Mouse (Mus musculus): ENCODE measurements around the gene Supt6. TPM values are rescaled to one million over a fixed set of nuclear protein-coding genes. Genes with fewer than 3 reads are reported as not detected.
A peak's percentile ranks its signal among the peaks of the same experiment; 100 is the strongest.

The Supt6 gene
- polyA plus RNA-seq, 1 experiment from 2014 or later, result 16.6 TPM

DNA sequence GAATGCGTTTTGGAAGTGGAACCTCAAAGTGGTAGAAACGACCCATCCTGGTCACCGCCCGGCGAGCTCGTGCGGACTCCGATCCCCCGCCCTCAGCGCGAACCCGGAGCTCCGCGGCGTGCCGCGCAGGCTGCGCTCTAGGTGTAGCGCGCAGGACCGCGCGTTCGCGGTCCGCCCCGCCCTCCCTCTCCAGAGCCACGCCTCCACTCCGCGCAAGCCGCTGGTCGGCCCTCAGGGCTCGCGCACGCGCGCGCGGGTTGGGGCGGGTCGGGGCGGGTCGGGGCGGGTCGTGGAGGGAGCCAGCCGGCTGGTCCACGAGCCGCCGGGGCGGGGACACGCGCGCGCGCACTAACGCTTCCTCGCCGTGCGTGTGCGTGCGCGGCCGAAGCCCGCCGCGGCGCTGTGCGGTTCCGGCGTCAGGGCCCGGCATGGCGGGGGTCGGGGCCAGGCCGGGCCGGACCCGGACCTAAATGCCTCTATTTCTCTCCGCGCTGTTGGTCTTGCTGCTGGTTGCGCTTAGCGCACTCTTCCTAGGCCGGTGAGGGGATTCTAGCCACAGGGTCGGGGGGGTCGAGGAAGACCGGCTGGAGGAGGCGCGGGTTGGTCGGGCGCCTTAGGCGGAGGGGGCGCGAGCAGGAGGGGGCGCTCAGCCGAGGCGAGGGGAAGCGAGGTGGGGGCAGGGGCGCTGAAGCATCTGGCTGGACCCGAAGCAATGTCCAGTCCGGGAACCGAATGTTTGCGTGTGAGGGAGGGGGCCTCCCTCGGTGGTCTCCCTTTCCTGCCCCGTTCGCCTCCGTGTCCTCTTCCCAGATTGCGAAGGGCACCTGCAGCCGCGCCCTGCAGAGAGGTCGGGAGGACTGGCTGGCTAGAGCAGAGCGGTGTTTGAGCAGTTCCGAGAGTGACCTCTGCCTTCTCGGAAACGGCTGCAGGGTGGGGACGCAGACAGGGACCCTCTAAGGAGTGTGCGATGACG lies 15.9 kb upstream of the Supt6 start, which contains the start of gene 2610507B11Rik:
Gene 2610507B11Rik (plus strand): TSS at position 373 of the 973 bp plus-strand sequence.
- peak; percentile 95 for ATAC-seq (ENCODE audit: extremely low read depth, insufficient number of reproducible peaks, low FRiP score, low TSS enrichment)
- peaks cover 15% of the 10 kb centered on the region for H3K4me1 ChIP-seq
- WGBS, result under 1% methylated on average over 115 of the region's 115 CpGs
- peak within 1 kb of the TSS; percentile 93 for H3K4me3 ChIP-seq
- H3K36me3 ChIP-seq, result peaks cover 37% of the 10 kb centered on the region
- no peaks in the 10 kb centered on the region for H3K9me3 ChIP-seq
- peaks cover 15% of the 10 kb centered on the region for H3K27me3 ChIP-seq (replicated peaks)
- peak within 1 kb of the TSS; percentile 82 for H3K4me2 ChIP-seq
- H3K9ac ChIP-seq, result peak within 1 kb of the TSS; percentile 93
- H3K27ac ChIP-seq (replicated peaks), result peak within 1 kb of the TSS; percentile 87

DNA sequence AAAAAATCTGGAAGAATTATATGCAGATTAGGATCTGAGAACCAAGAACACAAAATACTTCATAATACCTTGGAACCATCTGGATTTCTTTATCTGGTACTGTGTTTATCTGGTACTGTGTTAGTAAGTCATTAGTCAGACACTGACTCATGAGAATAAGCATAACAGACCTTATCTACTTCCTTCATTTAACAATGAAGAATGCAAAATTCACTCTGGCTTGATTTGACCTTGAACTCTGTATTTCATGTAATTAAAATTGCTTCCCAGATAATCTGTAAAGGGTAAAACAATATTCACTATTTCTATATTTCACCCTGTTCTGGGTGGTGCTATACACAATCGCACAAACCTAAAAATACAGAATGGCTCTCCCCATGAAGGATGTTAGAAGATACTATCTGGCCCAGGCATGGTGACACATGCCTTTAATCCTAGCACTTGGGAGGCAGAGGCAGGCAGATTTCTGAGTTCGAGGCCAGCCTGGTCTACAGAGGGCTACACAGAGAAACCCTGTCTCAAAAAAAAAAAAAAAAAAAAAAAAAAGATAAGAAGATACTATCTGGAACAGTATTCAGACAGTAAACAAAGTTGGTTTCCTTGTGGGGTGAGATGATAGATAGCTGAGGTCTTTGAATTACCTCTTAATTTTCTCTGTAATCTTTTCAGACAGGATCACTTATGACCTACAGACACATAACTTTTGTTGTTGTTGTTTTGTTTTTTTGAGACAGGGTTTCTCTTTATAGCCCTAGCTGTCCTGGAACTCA lies 14.9 kb upstream of the Supt6 start:
- no peak for ATAC-seq (ENCODE audit: extremely low read depth, insufficient number of reproducible peaks, low FRiP score, low TSS enrichment)
- H3K27ac ChIP-seq (replicated peaks), result no peak overlapping the region
- WGBS, result 85% methylated on average over 2 of the region's 2 CpGs

DNA sequence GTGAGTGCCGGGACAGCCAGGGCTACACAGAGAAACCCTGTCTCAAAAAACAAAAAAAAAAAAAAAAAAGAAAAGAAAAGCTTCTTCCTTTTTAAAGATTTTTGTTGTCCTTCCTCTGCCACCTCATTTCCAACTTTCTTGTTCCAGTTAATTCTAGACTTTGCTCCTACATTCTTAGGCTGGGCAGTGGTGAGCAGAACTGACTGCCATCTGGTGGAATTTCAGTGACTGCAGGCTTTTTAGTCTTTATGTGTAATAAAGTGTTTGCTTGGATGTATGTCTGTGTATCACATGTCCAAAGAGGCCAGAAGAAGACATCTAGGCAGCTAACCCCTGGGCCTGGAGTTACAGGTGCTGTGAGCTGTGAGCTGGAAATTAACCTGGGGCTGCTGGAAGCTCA lies 10.8 kb upstream of the Supt6 start:
- ATAC-seq (ENCODE audit: extremely low read depth, insufficient number of reproducible peaks, low FRiP score, low TSS enrichment), result no peak
- no peaks in the 10 kb centered on the region for H3K4me1 ChIP-seq
- no peak overlapping the region for H3K4me2 ChIP-seq
- H3K27me3 ChIP-seq (replicated peaks), result peaks cover 15% of the 10 kb centered on the region
- no peaks in the 10 kb centered on the region for H3K9me3 ChIP-seq
- no peak overlapping the region for H3K4me3 ChIP-seq
- H3K9ac ChIP-seq, result no peak overlapping the region
- H3K36me3 ChIP-seq, result peaks cover 34% of the 10 kb centered on the region
- no peak overlapping the region for H3K27ac ChIP-seq (replicated peaks)
- 75% methylated on average over 1 of the region's 1 CpGs for WGBS

More for the DNA sequence above, 14.9 kb upstream of the Supt6 start:
- H3K27me3 ChIP-seq (replicated peaks), result peaks cover 15% of the 10 kb centered on the region
- H3K4me3 ChIP-seq, result peak overlapping the region; percentile 93
- no peaks in the 10 kb centered on the region for H3K9me3 ChIP-seq
- peaks cover 15% of the 10 kb centered on the region for H3K4me1 ChIP-seq
- peaks cover 28% of the 10 kb centered on the region for H3K36me3 ChIP-seq
- no peak overlapping the region; the same call in 1 of the 2 replicates for H3K9ac ChIP-seq
- peak overlapping the region; percentile 82 for H3K4me2 ChIP-seq

DNA sequence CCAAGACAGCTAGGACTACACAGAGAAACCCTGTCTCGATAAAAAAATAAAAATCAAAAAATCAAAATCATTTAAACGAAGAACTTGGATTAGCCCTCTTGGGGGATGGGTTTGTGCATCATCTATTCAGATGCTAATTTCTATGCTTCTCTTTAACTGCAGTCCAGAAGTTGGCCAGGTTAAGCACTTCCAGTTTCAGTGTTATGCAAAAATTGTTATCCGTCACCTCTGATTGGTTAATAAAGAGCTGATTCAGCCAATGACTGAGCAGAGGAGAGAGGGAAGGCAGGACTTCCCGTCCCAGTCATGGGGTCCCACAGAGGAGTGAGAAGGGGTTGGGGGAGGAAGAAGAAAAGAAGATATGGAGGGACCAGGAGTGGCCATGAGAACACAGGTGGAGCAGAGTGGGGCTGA lies 1.9 kb upstream of the Supt6 start:
- no peak for ATAC-seq (ENCODE audit: extremely low read depth, insufficient number of reproducible peaks, low FRiP score, low TSS enrichment)
- Histone ChIP-seq H3K4me1 (peaks cover 36% of the 10 kb centered on the region), H3K4me2 (0 out of 2 replicates have a peak overlapping the region, but pooled peaks have one; percentile 91), H3K36me3 (peaks cover 29% of the 10 kb centered on the region), H3K27me3 (replicated peaks) (no peaks in the 10 kb centered on the region), H3K9ac (no peak overlapping the region), H3K4me3 (no peak overlapping the region), H3K27ac (replicated peaks) (no peak overlapping the region), H3K9me3 (no peaks in the 10 kb centered on the region)
- 64% methylated on average over 4 of the region's 4 CpGs for WGBS

DNA sequence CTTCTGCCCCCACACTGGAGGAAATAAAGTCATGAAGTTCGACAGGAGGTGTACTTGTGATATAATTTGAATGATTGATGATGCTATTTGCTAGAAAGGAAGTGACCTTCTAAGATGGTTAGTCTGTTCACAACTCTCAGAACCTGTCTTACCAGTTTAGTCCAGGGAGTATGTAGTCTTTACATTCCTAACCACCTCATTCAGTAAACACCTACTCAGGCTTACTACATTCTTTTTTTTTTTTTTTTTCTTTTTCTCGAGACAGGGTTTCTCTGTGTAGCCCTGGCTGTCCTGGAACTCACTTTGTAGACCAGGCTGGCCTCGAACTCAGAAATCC lies 1.2 kb upstream of the Supt6 start:
- peak overlapping the region; percentile 91 for H3K4me2 ChIP-seq
- peaks cover 21% of the 10 kb centered on the region for H3K36me3 ChIP-seq
- H3K9ac ChIP-seq, result peak overlapping the region; percentile 99
- H3K27ac ChIP-seq (replicated peaks), result no peak overlapping the region
- H3K27me3 ChIP-seq (replicated peaks), result no peaks in the 10 kb centered on the region
- 46% methylated on average over 3 of the region's 3 CpGs for WGBS
- no peak for ATAC-seq (ENCODE audit: extremely low read depth, insufficient number of reproducible peaks, low FRiP score, low TSS enrichment)
- H3K4me1 ChIP-seq, result peaks cover 40% of the 10 kb centered on the region
- no peaks in the 10 kb centered on the region for H3K9me3 ChIP-seq
- peak overlapping the region; percentile 99 for H3K4me3 ChIP-seq

DNA sequence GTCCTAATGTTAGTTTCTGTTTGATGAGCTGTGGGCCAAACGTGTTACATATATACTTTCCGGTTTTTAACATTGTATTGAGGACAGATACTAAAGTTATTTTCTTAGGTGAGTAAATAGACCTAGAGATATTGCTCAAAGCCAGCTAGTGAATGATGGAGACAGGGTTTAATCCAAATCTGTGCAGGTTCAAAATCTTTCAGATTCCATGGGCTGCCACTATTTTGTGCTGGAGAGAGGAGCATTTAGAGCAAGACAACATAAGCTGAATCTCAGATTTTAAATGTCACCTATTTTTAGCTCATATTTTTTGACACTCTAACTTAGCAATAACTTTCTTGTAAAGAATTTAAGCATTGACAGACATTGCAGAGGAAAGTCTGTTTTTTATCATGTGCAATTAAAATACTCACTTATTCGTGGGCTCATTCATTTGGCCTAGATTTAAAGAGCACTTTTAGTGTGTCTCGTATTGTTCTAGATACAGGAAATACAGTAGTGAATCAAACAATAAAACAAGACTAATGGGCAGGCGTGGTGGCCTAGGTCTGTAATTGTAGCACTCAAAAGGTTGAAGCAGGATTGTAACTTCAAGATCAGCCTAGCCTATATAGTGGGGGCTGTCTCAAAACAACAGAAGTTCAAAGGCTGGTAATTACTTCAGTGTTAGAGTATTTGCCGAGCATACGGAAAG lies 678 bp upstream of the Supt6 start:
- no peak for ATAC-seq (ENCODE audit: extremely low read depth, insufficient number of reproducible peaks, low FRiP score, low TSS enrichment)
- H3K27ac ChIP-seq (replicated peaks), result peak overlapping the region; percentile 95
- peaks cover 41% of the 10 kb centered on the region for H3K4me1 ChIP-seq
- H3K27me3 ChIP-seq (replicated peaks), result no peaks in the 10 kb centered on the region
- H3K4me3 ChIP-seq, result peak overlapping the region; percentile 99
- no peaks in the 10 kb centered on the region for H3K9me3 ChIP-seq
- WGBS, result 44% methylated on average over 7 of the region's 7 CpGs
- peak overlapping the region; percentile 91 for H3K4me2 ChIP-seq
- H3K36me3 ChIP-seq, result peaks cover 16% of the 10 kb centered on the region
- H3K9ac ChIP-seq, result peak overlapping the region; percentile 99

DNA sequence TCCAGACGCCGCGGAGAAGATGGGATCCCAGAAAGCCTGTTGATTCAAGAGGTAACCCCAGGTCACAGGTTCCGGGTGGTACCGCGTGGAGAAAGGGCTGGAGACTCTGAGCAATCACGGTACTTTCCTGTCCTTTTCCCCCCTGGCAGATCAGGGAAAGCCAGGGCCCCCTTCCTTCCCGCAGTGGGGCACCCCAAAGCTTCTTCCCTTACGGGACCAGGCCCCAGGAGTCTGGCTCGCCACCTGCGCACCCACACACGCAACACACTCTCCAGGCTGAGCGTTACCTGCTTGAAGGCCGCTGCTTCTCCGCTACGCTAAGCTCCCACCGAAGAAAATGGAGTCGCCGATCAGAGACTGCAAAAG lies 543 bp downstream of the Supt6 start:
- Histone ChIP-seq H3K9me3 (no peaks in the 10 kb centered on the region), H3K36me3 (peaks cover 12% of the 10 kb centered on the region), H3K27me3 (replicated peaks) (no peaks in the 10 kb centered on the region), H3K9ac (peak overlapping the region; percentile 99), H3K4me3 (peak overlapping the region; percentile 99), H3K4me1 (peaks cover 44% of the 10 kb centered on the region), H3K27ac (replicated peaks) (peak overlapping the region; percentile 95), H3K4me2 (peak overlapping the region; percentile 91)
- ATAC-seq (ENCODE audit: extremely low read depth, insufficient number of reproducible peaks, low FRiP score, low TSS enrichment), result peak; percentile 21; the same call in 1 of the 2 replicates
- 1% methylated on average over 19 of the region's 19 CpGs for WGBS

DNA sequence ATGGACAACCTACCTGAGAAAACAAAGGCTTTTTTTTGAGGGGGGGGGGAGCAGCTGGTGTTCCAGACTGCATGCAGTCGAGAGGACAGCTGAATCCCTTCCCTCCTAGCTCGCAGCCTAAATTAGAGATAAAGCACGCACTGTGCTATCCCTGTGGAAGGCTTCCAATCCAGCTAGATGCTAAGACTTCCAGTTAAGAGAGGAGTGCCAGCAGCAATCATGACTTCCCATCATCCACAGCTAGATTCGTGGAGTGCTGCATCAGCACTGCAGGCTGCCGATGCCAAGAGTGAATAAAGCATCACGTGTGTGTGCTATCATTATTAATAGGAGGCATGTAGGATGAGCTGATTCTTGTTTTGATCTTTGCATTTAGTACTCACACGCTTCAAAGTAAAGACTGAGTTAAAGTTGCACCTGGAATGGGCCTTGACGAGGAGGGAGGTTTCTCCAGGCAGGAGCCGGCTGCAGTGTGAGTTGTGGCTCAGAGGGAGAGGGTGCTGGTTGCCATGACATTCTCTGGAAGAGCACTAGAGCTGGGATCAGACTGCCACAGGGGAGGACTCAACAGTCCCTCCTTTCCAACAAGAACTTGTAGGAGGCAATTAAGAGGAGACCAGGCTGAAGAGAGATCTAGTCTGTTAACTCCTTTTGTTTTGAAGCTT lies 5.5 kb downstream of the Supt6 start:
- Histone ChIP-seq H3K9ac (no peak overlapping the region), H3K27me3 (replicated peaks) (no peaks in the 10 kb centered on the region), H3K4me3 (no peak overlapping the region), H3K4me1 (peaks cover 34% of the 10 kb centered on the region), H3K9me3 (no peaks in the 10 kb centered on the region), H3K36me3 (peaks cover 36% of the 10 kb centered on the region), H3K4me2 (no peak overlapping the region), H3K27ac (replicated peaks) (no peak overlapping the region)
- 83% methylated on average over 9 of the region's 9 CpGs for WGBS
- ATAC-seq (ENCODE audit: extremely low read depth, insufficient number of reproducible peaks, low FRiP score, low TSS enrichment), result no peak

DNA sequence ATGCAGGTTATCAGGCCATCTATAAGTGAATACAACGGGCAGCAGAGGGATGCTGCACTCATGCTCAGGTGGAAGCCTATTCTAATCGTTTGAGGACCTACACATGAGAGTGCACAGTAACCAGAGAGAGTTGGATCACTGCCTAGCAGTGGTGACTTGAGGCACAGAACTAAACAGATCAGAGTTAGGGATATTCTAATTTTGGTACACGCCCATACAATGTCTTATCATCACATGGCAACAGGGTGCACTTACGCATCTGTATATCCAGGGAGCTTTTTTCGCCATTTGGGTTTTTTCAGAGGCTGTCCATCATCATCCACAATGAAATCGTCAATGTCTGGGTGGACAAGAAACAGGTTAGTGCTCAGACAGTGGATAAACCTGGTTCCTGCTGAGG lies 14.3 kb downstream of the Supt6 start:
- H3K4me1 ChIP-seq, result no peaks in the 10 kb centered on the region

DNA sequence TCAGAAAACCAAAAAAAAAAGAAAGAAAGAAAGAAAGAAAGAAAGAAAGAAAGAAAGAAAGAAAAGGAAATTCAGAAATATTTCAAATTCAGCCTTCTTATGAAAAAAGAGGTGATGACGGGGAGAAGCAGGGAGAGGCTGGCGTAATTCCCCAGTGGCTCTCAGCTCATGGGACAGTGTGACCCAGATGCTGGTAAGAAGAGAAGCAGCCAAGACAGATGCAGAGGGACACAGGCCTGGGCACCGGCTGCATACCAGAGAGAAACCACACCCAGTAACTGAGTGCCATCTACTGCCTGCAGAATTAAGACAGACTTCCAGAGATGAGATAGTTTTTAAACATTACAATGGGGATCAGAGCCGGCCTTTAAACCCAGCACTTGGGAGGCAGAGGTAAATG lies 22.2 kb downstream of the Supt6 start:
- no peak overlapping the region for H3K9ac ChIP-seq
- no peak for ATAC-seq (ENCODE audit: extremely low read depth, insufficient number of reproducible peaks, low FRiP score, low TSS enrichment)
- H3K27ac ChIP-seq (replicated peaks), result no peak overlapping the region
- no peaks in the 10 kb centered on the region for H3K9me3 ChIP-seq
- H3K4me3 ChIP-seq, result no peak overlapping the region
- no peaks in the 10 kb centered on the region for H3K27me3 ChIP-seq (replicated peaks)
- H3K4me2 ChIP-seq, result no peak overlapping the region
- 86% methylated on average over 4 of the region's 4 CpGs for WGBS
- H3K36me3 ChIP-seq, result peaks cover 99% of the 10 kb centered on the region
- H3K4me1 ChIP-seq, result no peaks in the 10 kb centered on the region

More for the DNA sequence above, 14.3 kb downstream of the Supt6 start:
- Histone ChIP-seq H3K4me3 (no peak overlapping the region), H3K27ac (replicated peaks) (no peak overlapping the region), H3K27me3 (replicated peaks) (no peaks in the 10 kb centered on the region), H3K9ac (no peak overlapping the region), H3K4me2 (no peak overlapping the region), H3K36me3 (peaks cover 87% of the 10 kb centered on the region), H3K9me3 (no peaks in the 10 kb centered on the region)
- WGBS, result 82% methylated on average over 6 of the region's 6 CpGs
- ATAC-seq (ENCODE audit: extremely low read depth, insufficient number of reproducible peaks, low FRiP score, low TSS enrichment), result no peak

Data from heart, embryonic 13.5 days (tissue).